Mouse (Mus musculus) CH12.LX (cell line): Measurements from ENCODE around the gene L2hgdh. TPM values are rescaled to one million over a fixed set of nuclear protein-coding genes. Genes with fewer than 3 reads are reported as not detected.

Experiments
- DNase-seq: peaks from one replicate; pipeline ENCODE4 v3.0.0-alpha.2; 2013; ENCODE audit errors: extremely low read depth
- H3K27ac ChIP-seq: 2 replicates; pipeline ENCODE4 v1.5.1; 2012; ENCODE audit warnings: low read depth, mild to moderate bottlenecking, control low read depth, moderate library complexity; ENCODE audit not compliant: insufficient read depth
- H3K27me3 ChIP-seq: replicated peaks from 2 replicates; pipeline ENCODE3; 2012; ENCODE audit warnings: inconsistent platforms
- H3K36me3 ChIP-seq, 2 experiments: replicated peaks in 1 of 2; 2 replicates each; pipeline versions ENCODE3 to v1.6.1; 2012; ENCODE audit warnings: inconsistent platforms in 1 of 2, low read length in 1 of 2, mild to moderate bottlenecking in 1 of 2, mixed read lengths in 1 of 2, moderate library complexity in 1 of 2; ENCODE audit not compliant: control insufficient read depth in 1 of 2, insufficient read depth in 1 of 2
- H3K4me1 ChIP-seq, 2 experiments: 2 replicates each; pipeline ENCODE4 v1.6.1; 2012; ENCODE audit warnings: inconsistent platforms in 1 of 2, moderate library complexity in 1 of 2; ENCODE audit not compliant: insufficient read depth in 2 of 2, control insufficient read depth in 1 of 2
- H3K4me2 ChIP-seq: 2 replicates; pipeline ENCODE4 v1.6.1; 2012; ENCODE audit warnings: low read depth, mild to moderate bottlenecking, control low read depth; ENCODE audit not compliant: poor library complexity, insufficient read depth, severe bottlenecking
- H3K4me3 ChIP-seq, 3 experiments: fragments of 150-350 bp in 1 of 3; sonication (generic) in 1 of 3; replicated peaks in 1 of 3; 2 replicates each; pipeline versions ENCODE3 to v1.5.1; 2011 to 2012; ENCODE audit warnings: low read depth in 2 of 3, low read length in 2 of 3, mild to moderate bottlenecking in 2 of 3, moderate library complexity in 2 of 3, control low read depth in 1 of 3, improper control_type of control experiment in 1 of 3, inconsistent platforms in 1 of 3, mixed read lengths in 1 of 3; ENCODE audit not compliant: poor library complexity in 1 of 3
- H3K79me2 ChIP-seq: replicated peaks from 2 replicates; pipeline ENCODE4 v1.6.1; 2012; ENCODE audit warnings: mild to moderate bottlenecking, moderate library complexity; ENCODE audit not compliant: control insufficient read depth, poor library complexity, insufficient read depth, severe bottlenecking; ENCODE audit errors: extremely low read depth
- H3K9ac ChIP-seq: 2 replicates; pipeline ENCODE4 v1.6.1; 2012; ENCODE audit warnings: low read depth, mild to moderate bottlenecking, control low read depth, moderate library complexity; ENCODE audit not compliant: insufficient read depth
- H3K9me3 ChIP-seq: replicated peaks from 2 replicates; pipeline ENCODE3; 2012; ENCODE audit warnings: low read length, inconsistent platforms, mixed read lengths
- BHLHE40 ChIP-seq: IDR thresholded peaks from 2 replicates; pipeline ENCODE4 v1.6.1; 2011; ENCODE audit warnings: mild to moderate bottlenecking, low read depth, low read length, improper control_type of control experiment
- CHD1 ChIP-seq: IDR thresholded peaks from 2 replicates; pipeline ENCODE4 v1.6.1; 2012; ENCODE audit warnings: low read depth, low read length, improper control_type of control experiment, inconsistent platforms
- CHD2 ChIP-seq: IDR thresholded peaks from 2 replicates; pipeline ENCODE4 v1.6.1; 2011; ENCODE audit warnings: low read length, improper control_type of control experiment
- CTCF ChIP-seq, 2 experiments: IDR thresholded peaks in 1 of 2; conservative IDR thresholded peaks in 1 of 2; 2 replicates each; pipeline ENCODE4 v1.5.1; 2011 to 2012; ENCODE audit warnings: low read depth in 2 of 2, low read length in 2 of 2, improper control_type of control experiment in 1 of 2, inconsistent platforms in 1 of 2, mild to moderate bottlenecking in 1 of 2, moderate library complexity in 1 of 2
- E2F4 ChIP-seq: IDR thresholded peaks from 2 replicates; pipeline ENCODE4 v1.6.1; 2011; ENCODE audit warnings: low read depth, low read length, improper control_type of control experiment; ENCODE audit not compliant: insufficient replicate concordance
- ELF1 ChIP-seq: IDR thresholded peaks from 2 replicates; pipeline ENCODE4 v1.6.1; 2014; ENCODE audit warnings: low read depth, mild to moderate bottlenecking, inconsistent platforms, low read length, improper control_type of control experiment
- ETS1 ChIP-seq: conservative IDR thresholded peaks from 2 replicates; pipeline ENCODE4 v1.6.1; 2012; ENCODE audit warnings: low read depth, mild to moderate bottlenecking, inconsistent platforms, low read length, improper control_type of control experiment, moderate library complexity
- GABPA ChIP-seq: IDR thresholded peaks from 2 replicates; pipeline ENCODE4 v1.6.1; 2012; ENCODE audit warnings: low read depth, low read length, improper control_type of control experiment, inconsistent platforms; ENCODE audit not compliant: insufficient replicate concordance
- IRF4 ChIP-seq: IDR thresholded peaks from 2 replicates; pipeline ENCODE4 v1.6.1; 2014; ENCODE audit warnings: low read depth, mild to moderate bottlenecking, inconsistent platforms, low read length, improper control_type of control experiment
- JUN ChIP-seq: IDR thresholded peaks from 2 replicates; pipeline ENCODE4 v1.6.1; 2011; ENCODE audit warnings: low read depth, mild to moderate bottlenecking, low read length, improper control_type of control experiment, moderate library complexity; ENCODE audit not compliant: insufficient read depth
- MAFK ChIP-seq: IDR thresholded peaks from 2 replicates; pipeline ENCODE4 v1.6.1; 2011; ENCODE audit warnings: low read length, improper control_type of control experiment; ENCODE audit not compliant: insufficient replicate concordance
- MYC ChIP-seq: IDR thresholded peaks from 2 replicates; pipeline ENCODE4 v1.6.1; 2011; ENCODE audit warnings: low read depth, mild to moderate bottlenecking, improper control_type of control experiment, low read length
- NRF1 ChIP-seq: IDR thresholded peaks from 2 replicates; pipeline ENCODE4 v1.6.1; 2014; ENCODE audit warnings: low read depth, mild to moderate bottlenecking, inconsistent platforms, low read length, improper control_type of control experiment, moderate library complexity
- POLR2A ChIP-seq: IDR thresholded peaks from 2 replicates; pipeline ENCODE4 v1.6.1; 2011; ENCODE audit warnings: low read depth, mild to moderate bottlenecking, improper control_type of control experiment, low read length
- POLR2AphosphoS2 ChIP-seq: IDR thresholded peaks from 2 replicates; pipeline ENCODE4 v1.6.1; 2011; ENCODE audit warnings: low read depth, low read length, improper control_type of control experiment
- RAD21 ChIP-seq: IDR thresholded peaks from 2 replicates; pipeline ENCODE4 v1.6.1; 2011; ENCODE audit warnings: low read depth, mild to moderate bottlenecking, low read length, improper control_type of control experiment, moderate library complexity
- RCOR1 ChIP-seq: conservative IDR thresholded peaks from 2 replicates; pipeline ENCODE4 v1.6.1; 2012; ENCODE audit warnings: low read depth, mild to moderate bottlenecking, inconsistent platforms, low read length, improper control_type of control experiment
- SIN3A ChIP-seq: IDR thresholded peaks from 2 replicates; pipeline ENCODE4 v1.6.1; 2012; ENCODE audit warnings: low read length, improper control_type of control experiment, inconsistent platforms
- SMC3 ChIP-seq: IDR thresholded peaks from 2 replicates; pipeline ENCODE4 v1.6.1; 2011; ENCODE audit warnings: low read depth, low read length, improper control_type of control experiment
- UBTF ChIP-seq: IDR thresholded peaks from 2 replicates; pipeline ENCODE4 v1.6.1; 2012; ENCODE audit warnings: low read depth, mild to moderate bottlenecking, inconsistent platforms, low read length, improper control_type of control experiment, moderate library complexity
- ZMIZ1 ChIP-seq: IDR thresholded peaks from 2 replicates; pipeline ENCODE4 v1.6.1; 2012; ENCODE audit warnings: low read depth, mild to moderate bottlenecking, inconsistent platforms, low read length, improper control_type of control experiment
- ZNF384 ChIP-seq: IDR thresholded peaks from 2 replicates; pipeline ENCODE4 v1.6.1; 2012; ENCODE audit warnings: low read depth, low read length, improper control_type of control experiment, inconsistent platforms
- dilution Hi-C: fragments of 300-500 bp; cut with MboI; formaldehyde crosslinking; loops from 2 replicates; pipeline ENCODE4 v1.14.3; 2020; ENCODE audit warnings: low sequenced_read_pairs; ENCODE audit not compliant: extremely low pct_unique_long_range_greater_than_20kb, extremely low pct_ligation_motif_present
- in situ Hi-C: fragments of 300-500 bp; cut with MboI; formaldehyde crosslinking; loops from 3 replicates; pipeline ENCODE4 v1.14.3; 2019; ENCODE audit warnings: low sequenced_read_pairs, low pct_ligation_motif_present, low pct_unique_long_range_greater_than_20kb, mixed read lengths
- polyA plus RNA-seq: library from polyadenylated mRNA; unstranded; fragments of >175 nt; gene quantifications from 2 replicates; pipeline ENCODE4 v1.2.1, GENCODE M21; 2012; ENCODE audit warnings: low read depth; ENCODE audit not compliant: insufficient read length
- total RNA-seq, 2 experiments: library from RNA; depleted of rRNA; stranded (reverse); fragments of 300-350 nt in 1 of 2; fragments of >200 nt in 1 of 2; gene quantifications; 2 replicates each; pipeline ENCODE4 v1.2.3; 2012 to 2014

Gene L2hgdh
- total and polyA plus RNA-seq, 3 experiments = 12.1 to 24.3 (median 15.4) TPM

DNA sequence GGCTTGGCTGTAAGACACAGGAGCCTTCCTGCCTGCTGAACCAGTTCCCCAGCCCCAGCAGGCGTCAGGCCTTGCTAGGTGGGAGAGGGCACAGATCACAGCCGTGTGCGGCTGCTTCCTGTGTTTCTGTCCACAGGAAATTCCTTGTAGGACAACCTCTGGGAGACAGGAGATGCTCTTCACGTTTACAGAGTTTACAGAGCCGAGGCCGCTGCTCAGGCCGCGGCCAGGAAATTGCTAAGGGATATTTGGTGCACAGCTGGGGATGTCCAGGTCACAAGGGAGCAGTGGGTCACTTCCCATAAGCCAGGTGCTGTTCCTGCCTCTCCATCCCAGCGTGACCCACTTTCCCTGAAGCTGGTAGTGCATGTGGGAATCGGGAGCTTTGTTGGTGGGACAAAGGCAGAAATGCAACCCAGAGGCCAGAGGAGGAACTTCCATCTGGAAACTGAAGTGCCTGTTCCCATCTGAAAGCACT lies 27.2 kb upstream of the L2hgdh start:
- Histone ChIP-seq H3K27me3 (no peaks in the 10 kb centered on the region), H3K27ac (no peak overlapping the region), H3K4me3 (no peak overlapping the region), H3K79me2 (no peaks in the 10 kb centered on the region)
- in situ Hi-C loops = no loop called here
- TF ChIP-seq UBTF (no peak), IRF4 (no peak), POLR2AphosphoS2 (no peak), ETS1 (no peak), CHD1 (no peak), JUN (no peak), RAD21 (no peak), ELF1 (no peak), RCOR1 (no peak), NRF1 (no peak), SMC3 (no peak), BHLHE40 (no peak), MYC (no peak), E2F4 (no peak), CHD2 (no peak), POLR2A (no peak), ZMIZ1 (no peak)
- TF ChIP-seq, all 38 proteins: peak for 0
- H3K4me1 ChIP-seq = peaks cover 0 to 4% of the 10 kb centered on the region in 2 experiments; a peak in 1 of 4 replicates
- no peak overlapping the region for H3K9ac ChIP-seq
- DNase-seq = no peak
- no peak overlapping the region for H3K4me2 ChIP-seq
- dilution Hi-C loops = no loop called here
- H3K36me3 ChIP-seq = no peaks in the 10 kb centered on the region
- H3K9me3 ChIP-seq = no peaks in the 10 kb centered on the region

DNA sequence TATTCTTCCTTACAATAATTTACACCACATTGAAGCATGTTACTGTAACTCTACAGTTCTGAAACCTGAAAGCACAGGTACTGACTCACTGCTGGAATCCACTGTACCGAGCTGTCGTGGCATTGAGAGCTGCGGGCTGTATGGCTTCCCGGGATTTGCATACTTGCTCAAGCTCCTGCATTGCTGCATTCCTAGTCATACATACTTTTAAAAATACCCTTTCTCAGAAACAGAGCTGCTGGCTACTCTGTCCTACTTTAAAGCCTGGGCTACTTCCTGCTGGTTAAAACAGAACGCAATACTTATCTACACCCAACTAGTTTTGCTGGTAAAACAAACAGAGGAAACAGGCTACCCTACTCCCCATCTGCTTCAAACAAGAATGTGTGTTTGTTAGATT lies 19.5 kb upstream of the L2hgdh start:
- TF ChIP-seq NRF1 (no peak), ZNF384 (no peak), GABPA (no peak), RCOR1 (no peak), ELF1 (no peak), CTCF (conservative IDR thresholded peaks at IDR 0.05 in 1 of 2, IDR thresholded peaks at IDR 0.05 in 1 of 2; ENCODE audit: low read depth in 2 of 2, low read length in 2 of 2) (no peak), ZMIZ1 (no peak), MAFK (no peak), JUN (no peak), UBTF (no peak), SIN3A (no peak)
- TF ChIP-seq, all 38 proteins: peak for 0
- Histone ChIP-seq H3K27ac (no peak overlapping the region), H3K79me2 (no peaks in the 10 kb centered on the region), H3K4me1 (no peaks in the 10 kb centered on the region), H3K9ac (no peak overlapping the region), H3K36me3 (peaks cover 2 to 23% of the 10 kb centered on the region in 2 experiments), H3K4me2 (no peak overlapping the region), H3K9me3 (no peaks in the 10 kb centered on the region), H3K27me3 (no peaks in the 10 kb centered on the region), H3K4me3 (no peak overlapping the region)
- in situ Hi-C loops = no loop called here
- DNase-seq = no peak
- dilution Hi-C loops = no loop called here
